Mouse (Mus musculus): ENCODE data around the gene Pbxip1. TPM values are rescaled to one million over a fixed set of nuclear protein-coding genes. Genes with fewer than 3 reads are reported as not detected.

The Pbxip1 gene
- polyA plus RNA-seq, 1 experiment from 2014 or later: 8.3 TPM

DNA sequence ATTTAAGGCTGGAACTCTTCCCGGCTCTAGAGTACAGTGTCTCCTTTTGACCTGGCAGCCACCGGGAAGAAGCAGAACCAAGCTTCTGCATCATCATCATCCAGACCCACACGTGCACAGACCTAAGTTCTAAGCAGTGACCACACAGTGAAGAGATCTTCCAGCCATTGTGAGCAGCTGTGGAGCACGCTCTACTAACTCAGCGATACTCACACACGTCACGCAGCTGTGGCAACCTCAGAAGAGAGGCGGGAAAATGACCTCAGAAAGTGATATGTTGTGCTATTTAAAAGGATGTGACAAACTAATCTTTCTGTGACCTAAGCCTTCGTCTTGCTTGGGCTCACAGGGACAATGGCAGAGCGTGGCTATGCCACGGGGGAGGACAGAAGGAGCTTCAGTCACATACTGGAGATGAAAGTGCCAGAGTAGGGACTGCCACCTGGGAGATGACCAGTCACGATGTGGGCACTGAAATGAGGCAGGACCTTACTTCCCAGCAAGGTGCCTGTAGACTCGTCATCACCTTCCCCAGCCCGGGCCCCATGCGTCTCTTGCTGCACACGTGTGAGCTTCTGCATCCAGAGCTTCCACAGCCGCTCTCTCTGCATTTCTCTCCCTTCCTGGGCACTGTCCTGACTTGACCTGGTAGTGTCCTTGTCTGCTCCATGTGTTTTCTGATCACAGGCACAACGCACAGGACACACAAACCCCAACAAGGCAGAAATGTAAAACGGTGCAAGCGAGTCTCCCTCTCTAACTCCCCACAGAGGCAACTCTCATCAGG lies 50.6 kb downstream of the Pbxip1 start:
- Histone ChIP-seq H3K4me1 (ENCODE audit: control insufficient read depth, insufficient read depth, low read length) (no peaks in the 10 kb centered on the region), H3K9ac (ENCODE audit: low read length) (no peak overlapping the region), H3K9me3 (ENCODE audit: control insufficient read depth, low read length) (no peaks in the 10 kb centered on the region), H3K36me3 (ENCODE audit: control insufficient read depth, insufficient read depth, low read length) (no peaks in the 10 kb centered on the region), H3K27me3 (ENCODE audit: control insufficient read depth, insufficient read depth, low read length) (no peaks in the 10 kb centered on the region), H3K4me2 (no peak overlapping the region), H3K4me3 (ENCODE audit: low read depth, low read length) (no peak overlapping the region), H3K27ac (ENCODE audit: low read depth, low read length) (no peak overlapping the region)
- ATAC-seq (ENCODE audit: low FRiP score) (no peak), DNase-seq (ENCODE audit: low spot score, missing footprints) (peak; percentile 68)
- WGBS: 58% methylated on average over 20 of the region's 20 CpGs

DNA sequence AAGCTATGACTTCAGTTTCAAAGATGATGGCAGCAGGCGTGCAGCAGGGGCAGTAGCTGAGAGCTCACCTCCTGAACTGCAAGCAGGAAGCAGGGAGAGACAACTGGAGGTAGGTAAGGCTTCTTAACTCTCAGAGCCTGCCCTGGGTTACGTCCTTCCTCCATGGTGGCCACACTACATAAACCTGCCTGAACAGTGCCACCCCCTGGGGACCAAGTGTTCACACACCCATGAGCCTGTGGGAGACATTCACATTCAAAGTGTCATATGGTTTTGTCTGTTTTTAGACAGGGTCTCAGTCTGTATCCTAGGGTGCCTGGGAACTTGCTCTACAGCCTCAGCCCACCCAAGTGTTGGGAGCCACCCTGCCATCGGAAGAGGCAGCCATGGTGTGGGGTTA lies 54.3 kb downstream of the Pbxip1 start:
- WGBS: 89% methylated on average over 3 of the region's 3 CpGs
- Histone ChIP-seq H3K9ac (ENCODE audit: low read length) (no peak overlapping the region), H3K4me1 (ENCODE audit: control insufficient read depth, insufficient read depth, low read length) (no peaks in the 10 kb centered on the region), H3K36me3 (ENCODE audit: control insufficient read depth, insufficient read depth, low read length) (no peaks in the 10 kb centered on the region), H3K4me3 (ENCODE audit: low read depth, low read length) (no peak overlapping the region), H3K4me2 (no peak overlapping the region), H3K27ac (ENCODE audit: low read depth, low read length) (no peak overlapping the region), H3K9me3 (ENCODE audit: control insufficient read depth, low read length) (no peaks in the 10 kb centered on the region), H3K27me3 (ENCODE audit: control insufficient read depth, insufficient read depth, low read length) (no peaks in the 10 kb centered on the region)
- ATAC-seq (ENCODE audit: low FRiP score): no peak
- DNase-seq (ENCODE audit: low spot score, missing footprints): no peak

DNA sequence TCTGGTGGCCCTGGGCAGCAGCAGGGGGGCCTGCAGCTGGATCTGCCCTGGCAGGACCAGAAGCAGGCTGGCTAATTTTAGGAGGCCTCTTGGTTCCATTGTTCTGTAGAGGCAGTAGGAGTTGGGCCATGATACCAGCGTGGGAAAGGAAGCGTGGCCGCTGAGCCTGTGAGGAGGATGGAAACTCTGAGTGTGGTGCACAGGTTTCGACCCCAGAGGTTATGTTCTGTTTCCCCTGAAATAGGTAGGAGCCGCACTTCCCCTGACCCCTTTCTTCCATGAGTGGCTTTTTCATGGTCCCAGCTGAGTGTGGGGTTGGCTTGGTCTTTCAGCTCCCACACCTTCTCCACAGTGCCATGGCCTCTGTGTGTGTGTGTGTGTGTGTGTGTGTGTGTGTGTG lies 55.1 kb downstream of the Pbxip1 start:
- H3K36me3 ChIP-seq (ENCODE audit: control insufficient read depth, insufficient read depth, low read length): no peaks in the 10 kb centered on the region
- H3K9ac ChIP-seq (ENCODE audit: low read length): no peak overlapping the region
- H3K27me3 ChIP-seq (ENCODE audit: control insufficient read depth, insufficient read depth, low read length): no peaks in the 10 kb centered on the region
- H3K4me1 ChIP-seq (ENCODE audit: control insufficient read depth, insufficient read depth, low read length): no peaks in the 10 kb centered on the region
- ATAC-seq (ENCODE audit: low FRiP score) (no peak), DNase-seq (ENCODE audit: low spot score, missing footprints) (peak; percentile 61)
- H3K4me3 ChIP-seq (ENCODE audit: low read depth, low read length): no peak overlapping the region
- H3K9me3 ChIP-seq (ENCODE audit: control insufficient read depth, low read length): no peaks in the 10 kb centered on the region
- 86% methylated on average over 5 of the region's 5 CpGs for WGBS
- H3K27ac ChIP-seq (ENCODE audit: low read depth, low read length): no peak overlapping the region
- H3K4me2 ChIP-seq: no peak overlapping the region

DNA sequence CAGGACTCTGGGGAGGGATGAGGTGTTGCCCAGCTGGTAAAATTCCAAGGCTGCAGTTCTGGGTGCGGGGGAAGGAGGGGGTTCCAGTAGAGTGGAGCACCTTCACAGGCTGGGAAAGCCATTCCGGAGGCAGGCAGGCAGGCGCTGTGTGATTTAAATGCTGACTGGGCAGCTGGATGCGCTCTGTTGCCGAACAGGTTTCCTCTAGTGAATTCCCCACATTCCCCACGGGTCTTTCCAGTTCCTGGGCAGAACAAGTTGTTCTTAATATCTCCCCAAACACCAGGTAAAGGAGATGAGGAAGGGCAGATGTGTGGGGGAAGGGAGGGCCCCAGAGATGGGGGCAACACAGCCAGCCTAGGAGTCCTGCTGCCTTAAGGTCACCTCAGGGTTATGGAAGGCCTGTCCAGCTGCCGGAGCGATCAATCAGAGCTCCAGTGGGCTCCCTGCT lies 56.2 kb downstream of the Pbxip1 start:
- Histone ChIP-seq H3K27ac (ENCODE audit: low read depth, low read length) (no peak overlapping the region), H3K9me3 (ENCODE audit: control insufficient read depth, low read length) (no peaks in the 10 kb centered on the region), H3K9ac (ENCODE audit: low read length) (no peak overlapping the region), H3K27me3 (ENCODE audit: control insufficient read depth, insufficient read depth, low read length) (no peaks in the 10 kb centered on the region), H3K4me3 (ENCODE audit: low read depth, low read length) (no peak overlapping the region), H3K4me2 (no peak overlapping the region), H3K4me1 (ENCODE audit: control insufficient read depth, insufficient read depth, low read length) (no peaks in the 10 kb centered on the region), H3K36me3 (ENCODE audit: control insufficient read depth, insufficient read depth, low read length) (no peaks in the 10 kb centered on the region)
- 47% methylated on average over 8 of the region's 8 CpGs for WGBS
- no peak for ATAC-seq (ENCODE audit: low FRiP score)
- peak; percentile 72 for DNase-seq (ENCODE audit: low spot score, missing footprints)

DNA sequence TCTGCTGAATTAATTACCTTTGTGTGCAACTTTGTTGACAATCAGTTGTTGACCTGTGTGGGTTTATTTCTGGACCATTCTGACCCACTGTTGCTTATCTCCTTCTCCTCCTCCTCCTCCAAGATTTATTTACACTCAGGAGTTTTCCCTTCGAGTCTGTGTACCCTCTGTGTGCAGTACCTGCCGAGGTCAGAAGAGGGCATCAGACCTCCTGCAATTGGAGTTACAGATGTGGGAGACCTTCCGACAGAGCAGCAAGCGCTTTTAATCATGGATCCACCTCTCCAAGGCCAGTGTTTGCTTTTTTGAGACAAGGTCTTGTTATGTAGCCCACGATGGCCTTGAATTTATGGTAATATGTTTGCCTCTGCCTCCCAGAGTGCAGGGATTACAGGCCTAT lies 58.1 kb downstream of the Pbxip1 start:
- 91% methylated on average over 5 of the region's 5 CpGs for WGBS
- peak; percentile 23 for DNase-seq (ENCODE audit: low spot score, missing footprints)
- Histone ChIP-seq H3K4me1 (ENCODE audit: control insufficient read depth, insufficient read depth, low read length) (no peaks in the 10 kb centered on the region), H3K9ac (ENCODE audit: low read length) (no peak overlapping the region), H3K4me3 (ENCODE audit: low read depth, low read length) (no peak overlapping the region), H3K36me3 (ENCODE audit: control insufficient read depth, insufficient read depth, low read length) (no peaks in the 10 kb centered on the region), H3K9me3 (ENCODE audit: control insufficient read depth, low read length) (no peaks in the 10 kb centered on the region), H3K27ac (ENCODE audit: low read depth, low read length) (no peak overlapping the region), H3K4me2 (no peak overlapping the region), H3K27me3 (ENCODE audit: control insufficient read depth, insufficient read depth, low read length) (no peaks in the 10 kb centered on the region)
- ATAC-seq (ENCODE audit: low FRiP score): no peak

DNA sequence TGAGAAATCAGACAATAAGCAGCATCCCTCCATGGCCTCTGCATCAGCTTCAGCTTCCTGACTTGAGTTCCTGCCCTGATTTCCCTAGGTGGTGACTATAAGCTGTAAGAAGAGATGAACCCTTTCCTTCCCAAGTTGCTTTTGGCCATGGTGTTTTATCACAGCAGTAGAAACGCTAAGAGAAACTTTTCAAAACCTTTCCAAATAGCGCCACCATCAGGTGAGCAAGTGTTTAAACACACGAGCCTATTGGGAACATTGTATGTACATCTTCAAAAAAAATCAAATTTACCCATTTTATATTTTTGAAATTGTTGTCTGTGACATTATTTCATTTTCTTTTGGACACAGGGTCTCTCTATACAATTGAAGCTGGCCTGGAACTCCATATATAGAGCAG lies 59.9 kb downstream of the Pbxip1 start:
- Histone ChIP-seq H3K9me3 (ENCODE audit: control insufficient read depth, low read length) (no peaks in the 10 kb centered on the region), H3K4me1 (ENCODE audit: control insufficient read depth, insufficient read depth, low read length) (no peaks in the 10 kb centered on the region), H3K27me3 (ENCODE audit: control insufficient read depth, insufficient read depth, low read length) (no peaks in the 10 kb centered on the region), H3K27ac (ENCODE audit: low read depth, low read length) (no peak overlapping the region), H3K9ac (ENCODE audit: low read length) (no peak overlapping the region), H3K36me3 (ENCODE audit: control insufficient read depth, insufficient read depth, low read length) (no peaks in the 10 kb centered on the region), H3K4me2 (no peak overlapping the region), H3K4me3 (ENCODE audit: low read depth, low read length) (no peak overlapping the region)
- DNase-seq (ENCODE audit: low spot score, missing footprints) (no peak), ATAC-seq (ENCODE audit: low FRiP score) (no peak)
- WGBS: 68% methylated on average over 3 of the region's 3 CpGs

DNA sequence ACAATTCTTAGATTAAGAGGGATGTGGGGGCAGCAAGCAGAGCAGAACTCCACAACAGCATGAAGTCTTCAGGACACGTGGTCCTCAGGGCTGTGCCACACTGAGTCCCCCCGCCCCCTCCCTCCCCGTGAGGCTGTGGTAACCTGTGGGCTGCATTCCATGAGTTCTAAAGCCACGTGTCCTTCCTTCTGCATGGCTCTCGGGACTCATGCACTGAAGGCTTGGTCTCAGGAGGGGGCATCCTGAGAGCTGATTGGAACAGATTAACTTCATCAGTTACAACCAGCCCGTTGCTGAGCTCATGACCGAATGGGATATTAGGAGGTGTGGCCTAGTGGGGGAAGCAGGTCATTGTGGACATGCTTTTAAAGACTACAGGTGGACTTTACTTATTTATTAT lies 63.2 kb downstream of the Pbxip1 start:
- H3K9me3 ChIP-seq (ENCODE audit: control insufficient read depth, low read length): no peaks in the 10 kb centered on the region
- H3K27ac ChIP-seq (ENCODE audit: low read depth, low read length): no peak overlapping the region
- no peak overlapping the region for H3K4me3 ChIP-seq (ENCODE audit: low read depth, low read length)
- H3K4me2 ChIP-seq: no peak overlapping the region
- no peaks in the 10 kb centered on the region for H3K36me3 ChIP-seq (ENCODE audit: control insufficient read depth, insufficient read depth, low read length)
- DNase-seq (ENCODE audit: low spot score, missing footprints): no peak
- H3K4me1 ChIP-seq (ENCODE audit: control insufficient read depth, insufficient read depth, low read length): no peaks in the 10 kb centered on the region
- no peak for ATAC-seq (ENCODE audit: low FRiP score)
- 43% methylated on average over 7 of the region's 7 CpGs for WGBS
- H3K9ac ChIP-seq (ENCODE audit: low read length): no peak overlapping the region
- no peaks in the 10 kb centered on the region for H3K27me3 ChIP-seq (ENCODE audit: control insufficient read depth, insufficient read depth, low read length)

Other genes starting within 250 kb of the Pbxip1 start
- gene Gba, start 233.8 kb upstream of the Pbxip1 start, polyA plus RNA-seq (2014; fragmentation: Nextera tagmentation; extraction: Ambion mirVana): 41.4 and 45.9 TPM in 2 replicates
- gene Thbs3, start 221.5 kb upstream of the Pbxip1 start, polyA plus RNA-seq (2014; fragmentation: Nextera tagmentation; extraction: Ambion mirVana): 50.7 and 55.8 TPM in 2 replicates
- 174 and 179 TPM in 2 replicates for gene Mtx1, start 209.6 kb upstream of the Pbxip1 start, polyA plus RNA-seq (2014; fragmentation: Nextera tagmentation; extraction: Ambion mirVana)
- 2.7 and 4.4 TPM in 2 replicates for gene Muc1, start 207.6 kb upstream of the Pbxip1 start, polyA plus RNA-seq (2014; fragmentation: Nextera tagmentation; extraction: Ambion mirVana)
- gene Krtcap2, start 190.7 kb upstream of the Pbxip1 start, polyA plus RNA-seq (2014; fragmentation: Nextera tagmentation; extraction: Ambion mirVana): 261 and 270 TPM in 2 replicates
- gene Trim46, start 190.4 kb upstream of the Pbxip1 start, polyA plus RNA-seq (2014; fragmentation: Nextera tagmentation; extraction: Ambion mirVana): 7.1 and 8.5 TPM in 2 replicates
- 83.0 and 87.2 TPM in 2 replicates for gene Dpm3, start 177.3 kb upstream of the Pbxip1 start, polyA plus RNA-seq (2014; fragmentation: Nextera tagmentation; extraction: Ambion mirVana)
- gene Slc50a1, start 166.1 kb upstream of the Pbxip1 start, polyA plus RNA-seq (2014; fragmentation: Nextera tagmentation; extraction: Ambion mirVana): 33.0 and 34.7 TPM in 2 replicates
- gene Efna1, start 155.6 kb upstream of the Pbxip1 start, polyA plus RNA-seq (2014; fragmentation: Nextera tagmentation; extraction: Ambion mirVana): 12.2 and 12.5 TPM in 2 replicates
- gene Efna3, start 113.7 kb upstream of the Pbxip1 start, polyA plus RNA-seq (2014; fragmentation: Nextera tagmentation; extraction: Ambion mirVana): 4.6 and 6.4 TPM in 2 replicates
- 15.3 and 17.5 TPM in 2 replicates for gene Efna4, start 98.7 kb upstream of the Pbxip1 start, polyA plus RNA-seq (2014; fragmentation: Nextera tagmentation; extraction: Ambion mirVana)
- 17.0 and 18.7 TPM in 2 replicates for gene Adam15, start 86.7 kb upstream of the Pbxip1 start, polyA plus RNA-seq (2014; fragmentation: Nextera tagmentation; extraction: Ambion mirVana)
- gene Dcst2, start 74.7 kb upstream of the Pbxip1 start, polyA plus RNA-seq (2014; fragmentation: Nextera tagmentation; extraction: Ambion mirVana): 0.33 TPM in 1 of 2 replicates, not detected in the other
- gene Dcst1, start 71.5 kb upstream of the Pbxip1 start, polyA plus RNA-seq (2014; fragmentation: Nextera tagmentation; extraction: Ambion mirVana): 0.23 and 0.40 TPM in 2 replicates
- gene Zbtb7b, start 41.9 kb upstream of the Pbxip1 start, polyA plus RNA-seq (2014; fragmentation: Nextera tagmentation; extraction: Ambion mirVana): 0.27 and 0.32 TPM in 2 replicates
- gene Lenep, start 33.9 kb upstream of the Pbxip1 start, polyA plus RNA-seq (2014; fragmentation: Nextera tagmentation; extraction: Ambion mirVana): 0.52 TPM in 1 of 2 replicates, not detected in the other
- 25.0 and 25.4 TPM in 2 replicates for gene Flad1, start 24.8 kb upstream of the Pbxip1 start, polyA plus RNA-seq (2014; fragmentation: Nextera tagmentation; extraction: Ambion mirVana)
- gene Cks1b, start 18.3 kb upstream of the Pbxip1 start, polyA plus RNA-seq (2014; fragmentation: Nextera tagmentation; extraction: Ambion mirVana): 420 and 441 TPM in 2 replicates
- 23.4 and 26.2 TPM in 2 replicates for gene Shc1, start 18.3 kb upstream of the Pbxip1 start, polyA plus RNA-seq (2014; fragmentation: Nextera tagmentation; extraction: Ambion mirVana)
- gene Pygo2, start 6.5 kb upstream of the Pbxip1 start, polyA plus RNA-seq (2014; fragmentation: Nextera tagmentation; extraction: Ambion mirVana): 47.2 and 52.5 TPM in 2 replicates
- 67.1 and 69.7 TPM in 2 replicates for gene Pmvk, start 17.8 kb downstream of the Pbxip1 start, polyA plus RNA-seq (2014; fragmentation: Nextera tagmentation; extraction: Ambion mirVana)
- gene Kcnn3, start 83.5 kb downstream of the Pbxip1 start, polyA plus RNA-seq (2014; fragmentation: Nextera tagmentation; extraction: Ambion mirVana): 1.3 and 1.4 TPM in 2 replicates

All from midbrain, embryonic 11.5 days (tissue).